Mouse (Mus musculus) testis, adult 2 months (tissue): ENCODE data around the gene Hcfc1.

Source experiments
- CTCF ChIP-seq: fragments of 200-500 bp; IDR thresholded peaks from 2 replicates; pipeline ENCODE4 v1.5.1; 2012; ENCODE audit warnings: low read depth, mild to moderate bottlenecking, inconsistent platforms, low read length, moderate library complexity; ENCODE audit not compliant: control insufficient read depth, insufficient read depth, insufficient replicate concordance
- POLR2A ChIP-seq: fragments of 200-500 bp; IDR thresholded peaks from 2 replicates; pipeline ENCODE4 v1.6.1; 2012; ENCODE audit warnings: low read depth, mild to moderate bottlenecking, inconsistent platforms, low read length, moderate library complexity; ENCODE audit not compliant: control insufficient read depth

DNA sequence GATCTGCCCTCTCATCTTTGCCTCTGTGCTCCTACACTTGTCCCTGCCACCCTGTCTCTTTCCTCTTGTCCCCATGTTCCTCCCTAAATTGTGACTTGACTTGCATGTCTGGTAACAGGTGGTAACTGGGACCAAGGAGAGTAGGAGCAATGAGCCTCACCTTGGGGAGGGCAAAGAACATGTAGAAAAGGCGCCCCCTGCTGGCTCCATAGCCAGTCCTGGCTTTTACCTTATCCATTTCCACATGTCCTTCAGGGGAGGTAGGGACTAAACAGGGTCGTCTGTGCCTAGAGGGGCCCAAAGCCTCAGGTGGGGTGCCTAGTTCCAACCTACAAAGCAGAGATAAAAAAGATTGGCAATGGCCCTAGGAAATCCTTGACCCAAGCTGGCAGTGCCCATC is 70.4 kb downstream of the Hcfc1 start, which contains the start of gene L1cam:
- no peak for TF ChIP-seq POLR2A
- TF ChIP-seq CTCF: no peak
